Mouse (Mus musculus): Measurements from ENCODE around the gene Thbd. TPM values are rescaled to one million over a fixed set of nuclear protein-coding genes. Genes with fewer than 3 reads are reported as not detected.

Thbd gene
- polyA plus RNA-seq, 1 experiment from 2014 or later: 1.3 TPM

GRCm38 (mm10) chr2:148397015-148397783, 10.8 kb downstream of the Thbd start:
- no peak for ATAC-seq (ENCODE audit: low read depth)
- H3K27me3 ChIP-seq (ENCODE audit: control insufficient read depth, insufficient read depth, low read length): peaks cover 6% of the 10 kb centered on the region
- H3K4me3 ChIP-seq (ENCODE audit: low read depth, low read length): no peak overlapping the region
- no peak overlapping the region for H3K27ac ChIP-seq (ENCODE audit: low read depth, low read length)
- H3K4me2 ChIP-seq (ENCODE audit: low read depth, low read length): no peak overlapping the region
- WGBS: 74% methylated on average over 11 of the region's 11 CpGs
- H3K36me3 ChIP-seq (ENCODE audit: control insufficient read depth, insufficient read depth, low read length): no peaks in the 10 kb centered on the region
- 0 out of 2 replicates have a peak, but pooled peaks cover 3% of the 10 kb centered on the region for H3K4me1 ChIP-seq (ENCODE audit: control insufficient read depth, insufficient read depth, low read length)
- no peak overlapping the region for H3K9ac ChIP-seq (replicated peaks; ENCODE audit: low read depth, low read length)
- no peaks in the 10 kb centered on the region for H3K9me3 ChIP-seq (ENCODE audit: control insufficient read depth, low read length)

- no peak overlapping the region for H3K27ac ChIP-seq (ENCODE audit: low read depth, low read length)
- no peaks in the 10 kb centered on the region for H3K9me3 ChIP-seq (ENCODE audit: control insufficient read depth, low read length)
- 76% methylated on average over 10 of the region's 10 CpGs for WGBS
- 0 out of 2 replicates have a peak, but pooled peaks cover 3% of the 10 kb centered on the region for H3K4me1 ChIP-seq (ENCODE audit: control insufficient read depth, insufficient read depth, low read length)
- peaks cover 6% of the 10 kb centered on the region for H3K27me3 ChIP-seq (ENCODE audit: control insufficient read depth, insufficient read depth, low read length)
- no peak overlapping the region; the same call in 1 of the 2 replicates for H3K4me3 ChIP-seq (ENCODE audit: low read depth, low read length)
- H3K36me3 ChIP-seq (ENCODE audit: control insufficient read depth, insufficient read depth, low read length): no peaks in the 10 kb centered on the region
- ATAC-seq (ENCODE audit: low read depth): peak; percentile 30; the same call in 1 of the 2 replicates
- peak overlapping the region; percentile 81 for H3K4me2 ChIP-seq (ENCODE audit: low read depth, low read length)
- no peak overlapping the region for H3K9ac ChIP-seq (replicated peaks; ENCODE audit: low read depth, low read length)
Observed at GRCm38 (mm10) chr2:148396209-148396608, 11.8 kb downstream of the Thbd start.

- H3K4me3 ChIP-seq (ENCODE audit: low read depth, low read length): peak within 1 kb of the TSS; percentile 52
- H3K9me3 ChIP-seq (ENCODE audit: control insufficient read depth, low read length): no peaks in the 10 kb centered on the region
- peak within 1 kb of the TSS; percentile 45 for H3K9ac ChIP-seq (replicated peaks; ENCODE audit: low read depth, low read length)
- H3K27me3 ChIP-seq (ENCODE audit: control insufficient read depth, insufficient read depth, low read length): peaks cover 6% of the 10 kb centered on the region
- 4% methylated on average over 81 of the region's 83 CpGs for WGBS
- no peaks in the 10 kb centered on the region for H3K36me3 ChIP-seq (ENCODE audit: control insufficient read depth, insufficient read depth, low read length)
- H3K4me2 ChIP-seq (ENCODE audit: low read depth, low read length): peak within 1 kb of the TSS; percentile 81
- 0 out of 2 replicates have a peak, but pooled peaks cover 3% of the 10 kb centered on the region for H3K4me1 ChIP-seq (ENCODE audit: control insufficient read depth, insufficient read depth, low read length)
- ATAC-seq (ENCODE audit: low read depth): peak; percentile 94
- H3K27ac ChIP-seq (ENCODE audit: low read depth, low read length): no peak within 1 kb of the TSS
Observed at GRCm38 (mm10) chr2:148395131-148396051, 12.6 kb downstream of the Thbd start, which contains the start of gene Sstr4. Gene Sstr4, plus strand, starts transcription at chr2:148395344.

- no peak for ATAC-seq (ENCODE audit: low read depth)
- no peak overlapping the region for H3K9ac ChIP-seq (replicated peaks; ENCODE audit: low read depth, low read length)
- H3K27me3 ChIP-seq (ENCODE audit: control insufficient read depth, insufficient read depth, low read length): peaks cover 6% of the 10 kb centered on the region
- no peak overlapping the region for H3K27ac ChIP-seq (ENCODE audit: low read depth, low read length)
- H3K4me1 ChIP-seq (ENCODE audit: control insufficient read depth, insufficient read depth, low read length): 0 out of 2 replicates have a peak, but pooled peaks cover 3% of the 10 kb centered on the region
- no peaks in the 10 kb centered on the region for H3K36me3 ChIP-seq (ENCODE audit: control insufficient read depth, insufficient read depth, low read length)
- H3K4me3 ChIP-seq (ENCODE audit: low read depth, low read length): no peak overlapping the region
- H3K9me3 ChIP-seq (ENCODE audit: control insufficient read depth, low read length): no peaks in the 10 kb centered on the region
- no peak overlapping the region for H3K4me2 ChIP-seq (ENCODE audit: low read depth, low read length)
Observed at GRCm38 (mm10) chr2:148393846-148394245, 14.1 kb downstream of the Thbd start.

- H3K4me2 ChIP-seq (ENCODE audit: low read depth, low read length): no peak overlapping the region
- H3K9me3 ChIP-seq (ENCODE audit: control insufficient read depth, low read length): no peaks in the 10 kb centered on the region
- H3K4me3 ChIP-seq (ENCODE audit: low read depth, low read length): no peak overlapping the region
- no peaks in the 10 kb centered on the region for H3K36me3 ChIP-seq (ENCODE audit: control insufficient read depth, insufficient read depth, low read length)
- no peak overlapping the region for H3K9ac ChIP-seq (replicated peaks; ENCODE audit: low read depth, low read length)
- H3K27me3 ChIP-seq (ENCODE audit: control insufficient read depth, insufficient read depth, low read length): peaks cover 6% of the 10 kb centered on the region
- 77% methylated on average over 1 of the region's 1 CpGs for WGBS
- no peak overlapping the region for H3K27ac ChIP-seq (ENCODE audit: low read depth, low read length)
- H3K4me1 ChIP-seq (ENCODE audit: control insufficient read depth, insufficient read depth, low read length): 0 out of 2 replicates have a peak, but pooled peaks cover 3% of the 10 kb centered on the region
- no peak for ATAC-seq (ENCODE audit: low read depth)
Observed at GRCm38 (mm10) chr2:148393149-148393548, 14.8 kb downstream of the Thbd start.

GRCm38 (mm10) chr2:148387652-148388581, 20.1 kb downstream of the Thbd start:
- Histone ChIP-seq H3K9ac (replicated peaks; ENCODE audit: low read depth, low read length) (no peak overlapping the region), H3K4me3 (ENCODE audit: low read depth, low read length) (no peak overlapping the region), H3K36me3 (ENCODE audit: control insufficient read depth, insufficient read depth, low read length) (no peaks in the 10 kb centered on the region), H3K9me3 (ENCODE audit: control insufficient read depth, low read length) (no peaks in the 10 kb centered on the region), H3K27me3 (ENCODE audit: control insufficient read depth, insufficient read depth, low read length) (no peaks in the 10 kb centered on the region), H3K27ac (ENCODE audit: low read depth, low read length) (no peak overlapping the region), H3K4me2 (ENCODE audit: low read depth, low read length) (no peak overlapping the region), H3K4me1 (ENCODE audit: control insufficient read depth, insufficient read depth, low read length) (no peaks in the 10 kb centered on the region)
- ATAC-seq (ENCODE audit: low read depth): no peak
- WGBS: 82% methylated on average over 6 of the region's 6 CpGs

- no peak overlapping the region for H3K4me2 ChIP-seq (ENCODE audit: low read depth, low read length)
- no peak overlapping the region for H3K27ac ChIP-seq (ENCODE audit: low read depth, low read length)
- no peaks in the 10 kb centered on the region for H3K36me3 ChIP-seq (ENCODE audit: control insufficient read depth, insufficient read depth, low read length)
- no peak for ATAC-seq (ENCODE audit: low read depth)
- H3K9ac ChIP-seq (replicated peaks; ENCODE audit: low read depth, low read length): no peak overlapping the region
- no peaks in the 10 kb centered on the region for H3K4me1 ChIP-seq (ENCODE audit: control insufficient read depth, insufficient read depth, low read length)
- H3K4me3 ChIP-seq (ENCODE audit: low read depth, low read length): no peak overlapping the region
- 91% methylated on average over 2 of the region's 2 CpGs for WGBS
- no peaks in the 10 kb centered on the region for H3K27me3 ChIP-seq (ENCODE audit: control insufficient read depth, insufficient read depth, low read length)
- no peaks in the 10 kb centered on the region for H3K9me3 ChIP-seq (ENCODE audit: control insufficient read depth, low read length)
Observed at GRCm38 (mm10) chr2:148386927-148387326, 21.1 kb downstream of the Thbd start.

- ATAC-seq (ENCODE audit: low read depth): no peak
- H3K27me3 ChIP-seq (ENCODE audit: control insufficient read depth, insufficient read depth, low read length): no peaks in the 10 kb centered on the region
- 87% methylated on average over 3 of the region's 3 CpGs for WGBS
Observed at GRCm38 (mm10) chr2:148386476-148386875, 21.5 kb downstream of the Thbd start.

More at GRCm38 (mm10) chr2:148386476-148386875, 21.5 kb downstream of the Thbd start:
- Histone ChIP-seq H3K4me2 (ENCODE audit: low read depth, low read length) (no peak overlapping the region), H3K4me3 (ENCODE audit: low read depth, low read length) (no peak overlapping the region), H3K9ac (replicated peaks; ENCODE audit: low read depth, low read length) (no peak overlapping the region), H3K36me3 (ENCODE audit: control insufficient read depth, insufficient read depth, low read length) (no peaks in the 10 kb centered on the region), H3K4me1 (ENCODE audit: control insufficient read depth, insufficient read depth, low read length) (no peaks in the 10 kb centered on the region), H3K9me3 (ENCODE audit: control insufficient read depth, low read length) (no peaks in the 10 kb centered on the region), H3K27ac (ENCODE audit: low read depth, low read length) (no peak overlapping the region)

Data from neural tube, embryonic 14.5 days (tissue).